Mouse (Mus musculus) heart, adult 9 months (tissue): ENCODE data around the gene Ints3.

Experiments used
- DNase-seq, 2 experiments: peaks; one replicate each; pipeline ENCODE4 v3.0.0; 2022; ENCODE audit warnings: low spot score in 2 of 2

Ints3 gene

DNA sequence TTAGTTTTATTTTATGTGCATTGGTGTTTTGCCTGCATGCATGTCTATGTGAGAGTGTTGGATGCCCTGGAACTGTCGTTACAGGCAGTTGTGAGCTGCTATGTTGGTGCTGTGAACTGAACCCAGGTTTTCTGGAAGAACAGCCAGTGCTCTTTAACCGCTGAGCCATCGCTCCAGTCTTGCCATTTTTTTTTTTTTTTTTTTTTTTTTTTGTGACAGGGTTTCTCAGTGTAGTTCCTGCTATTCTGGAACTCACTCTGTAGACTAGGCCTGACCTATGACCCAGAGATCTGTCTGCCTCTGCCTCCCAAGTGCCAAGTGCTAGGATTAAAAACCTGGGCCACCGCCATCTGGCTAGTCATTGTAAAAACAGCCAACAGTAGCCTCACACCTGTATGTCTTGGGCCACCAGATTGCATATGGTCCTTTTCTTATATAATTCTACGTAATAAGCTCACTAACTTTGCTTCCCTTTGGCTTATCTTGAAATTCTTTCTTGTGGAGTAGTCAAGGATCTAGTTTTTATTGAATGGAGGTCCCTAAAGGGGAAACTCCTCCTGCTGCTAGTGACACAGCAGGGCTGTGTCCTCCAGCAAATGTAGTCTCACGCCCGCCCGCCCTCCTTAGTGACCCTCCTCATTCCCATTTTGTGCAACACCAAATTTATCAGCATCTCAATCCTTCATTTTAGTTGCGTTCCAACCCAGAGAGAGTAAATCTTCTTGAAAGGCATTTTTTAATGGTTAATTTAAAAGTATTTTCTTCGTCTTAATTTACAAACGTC is 12.2 kb upstream of the Ints3 start:
- no peak for DNase-seq

GRCm38 (mm10) chr3:90443977-90444376 is 10.6 kb upstream of the Ints3 start:
- no peak for DNase-seq

- DNase-seq, result no peak
Observed at GRCm38 (mm10) chr3:90440756-90441155, 7.3 kb upstream of the Ints3 start.

DNA sequence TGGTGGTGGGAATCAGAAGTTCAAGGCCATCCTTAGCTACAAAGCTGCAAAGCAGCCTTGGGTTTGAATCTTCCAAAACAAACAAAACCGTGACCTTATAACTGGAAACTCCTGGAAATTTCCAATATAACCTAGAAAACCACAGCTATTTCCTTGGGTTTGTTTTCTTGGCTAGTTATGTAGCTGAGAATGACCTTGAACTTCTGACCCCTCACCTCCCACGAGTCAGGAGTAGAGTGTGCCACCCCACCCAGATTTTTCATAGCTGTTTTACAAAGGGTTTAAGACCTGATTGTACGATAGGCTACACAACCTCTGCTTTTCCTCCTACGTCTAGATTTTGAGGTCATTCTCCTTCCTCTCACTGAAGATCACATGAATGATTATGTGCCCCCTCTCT is 3.7 kb upstream of the Ints3 start:
- no peak for DNase-seq

DNA sequence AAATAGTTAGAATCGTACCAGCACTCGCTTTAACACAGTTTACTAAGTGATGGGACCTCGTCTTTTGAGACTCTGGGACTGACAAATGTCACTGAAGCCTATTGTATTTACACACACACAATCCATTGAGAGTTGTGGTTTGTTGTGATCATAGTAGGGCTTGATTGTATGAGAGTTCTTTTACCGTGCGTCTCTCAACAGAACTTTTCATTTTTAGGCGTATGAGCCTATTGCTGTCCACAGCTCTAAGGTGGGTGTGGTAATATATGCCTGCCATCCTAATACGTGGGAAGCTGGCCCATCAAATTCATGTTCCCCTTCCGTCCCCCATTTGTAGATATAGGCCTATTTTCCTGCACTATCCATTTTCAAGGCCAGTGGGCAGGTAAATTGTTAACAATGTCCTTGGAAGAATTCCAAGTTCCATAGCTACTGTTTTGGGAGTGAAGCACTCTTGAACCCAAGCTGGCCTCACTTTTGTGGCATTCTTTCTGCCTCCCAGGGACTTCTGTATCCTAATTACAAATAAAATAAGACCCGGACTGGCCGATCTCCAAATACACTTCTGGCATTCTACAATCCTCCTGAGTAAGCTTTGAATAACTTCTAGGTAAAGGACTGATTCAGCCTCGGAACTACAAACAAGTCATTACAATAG is 780 bp upstream of the Ints3 start:
- DNase-seq, result no peak

GRCm38 (mm10) chr3:90432811-90433219 is 607 bp downstream of the Ints3 start:
- no peak for DNase-seq

DNA sequence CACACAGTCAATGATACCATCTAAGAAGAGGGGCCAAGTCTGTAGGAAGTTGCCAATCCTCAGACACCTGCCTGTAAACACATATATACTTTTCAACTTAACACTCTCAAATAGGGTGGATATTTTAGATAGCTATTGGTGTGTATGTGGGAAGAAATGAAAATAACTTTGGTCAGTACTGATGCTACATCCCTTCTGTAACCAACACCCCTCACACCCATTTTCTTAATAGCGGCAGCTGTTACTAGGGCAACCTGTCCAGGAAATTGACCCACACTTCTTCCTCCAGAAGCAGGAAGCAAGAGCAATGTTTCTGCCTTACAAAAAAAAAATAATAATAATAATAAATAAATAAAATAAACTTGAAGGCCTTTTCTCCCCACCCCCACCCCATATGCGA is 1.1 kb downstream of the Ints3 start:
- no peak for DNase-seq

- DNase-seq, result no peak
Observed at GRCm38 (mm10) chr3:90429576-90429975, 3.8 kb downstream of the Ints3 start.

GRCm38 (mm10) chr3:90428186-90428585 is 5.2 kb downstream of the Ints3 start:
- no peak for DNase-seq

- DNase-seq, result no peak
Observed at GRCm38 (mm10) chr3:90427574-90427973, 5.8 kb downstream of the Ints3 start.

GRCm38 (mm10) chr3:90425499-90425898 is 7.9 kb downstream of the Ints3 start:
- no peak for DNase-seq

DNA sequence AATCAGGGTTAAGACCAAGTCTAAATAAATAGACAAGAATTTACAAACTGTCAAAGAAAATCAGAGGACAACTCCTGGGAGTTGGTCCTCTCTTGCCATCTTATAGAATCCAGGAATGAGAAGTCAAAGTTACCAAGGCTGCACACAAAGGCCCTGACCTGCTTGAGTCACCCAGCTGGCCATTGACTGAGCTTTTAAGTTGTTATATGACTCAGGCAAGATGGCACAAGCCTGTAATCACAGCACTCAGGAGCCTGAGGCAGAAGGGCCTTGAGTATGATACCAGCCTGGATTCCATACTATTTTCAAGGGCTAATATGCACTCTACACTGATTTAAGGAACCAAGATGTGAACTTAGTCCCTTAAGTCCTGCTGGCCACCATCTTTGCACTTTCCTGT is 9.9 kb downstream of the Ints3 start:
- DNase-seq, result no peak

GRCm38 (mm10) chr3:90420696-90421095 is 12.7 kb downstream of the Ints3 start:
- no peak for DNase-seq

- no peak for DNase-seq
Observed at GRCm38 (mm10) chr3:90413011-90413396, 20.4 kb downstream of the Ints3 start.

GRCm38 (mm10) chr3:90412312-90413010 is 21.0 kb downstream of the Ints3 start:
- peak; percentile 58 to 71 for DNase-seq

- no peak for DNase-seq
Observed at GRCm38 (mm10) chr3:90408721-90409120, 24.7 kb downstream of the Ints3 start.

DNA sequence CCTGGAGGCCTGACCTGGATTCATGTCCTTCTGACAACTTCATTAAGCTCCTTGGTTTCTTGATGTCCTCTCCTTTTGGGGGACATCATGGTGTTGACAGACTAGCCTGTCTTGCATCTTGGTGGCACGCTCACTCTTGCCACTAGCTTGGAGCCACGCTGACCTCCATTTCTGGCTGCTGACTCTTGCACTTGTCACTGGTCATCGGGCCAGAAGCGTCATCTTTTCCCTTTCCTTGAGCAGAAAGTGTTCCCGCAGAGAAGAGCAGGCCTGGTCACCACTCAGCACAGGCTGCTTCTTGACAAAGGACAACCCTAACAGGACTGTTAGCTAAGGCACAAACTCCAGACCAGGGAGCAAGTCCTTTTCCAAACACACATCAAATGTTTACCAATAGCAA is 27.0 kb downstream of the Ints3 start:
- no peak for DNase-seq

- no peak for DNase-seq
Observed at GRCm38 (mm10) chr3:90404609-90405008, 28.8 kb downstream of the Ints3 start.

GRCm38 (mm10) chr3:90404121-90404520 is 29.3 kb downstream of the Ints3 start:
- DNase-seq, result no peak

- no peak for DNase-seq
Observed at GRCm38 (mm10) chr3:90400993-90401392, 32.4 kb downstream of the Ints3 start.

GRCm38 (mm10) chr3:90395629-90396028 is 37.8 kb downstream of the Ints3 start:
- DNase-seq, result no peak

DNA sequence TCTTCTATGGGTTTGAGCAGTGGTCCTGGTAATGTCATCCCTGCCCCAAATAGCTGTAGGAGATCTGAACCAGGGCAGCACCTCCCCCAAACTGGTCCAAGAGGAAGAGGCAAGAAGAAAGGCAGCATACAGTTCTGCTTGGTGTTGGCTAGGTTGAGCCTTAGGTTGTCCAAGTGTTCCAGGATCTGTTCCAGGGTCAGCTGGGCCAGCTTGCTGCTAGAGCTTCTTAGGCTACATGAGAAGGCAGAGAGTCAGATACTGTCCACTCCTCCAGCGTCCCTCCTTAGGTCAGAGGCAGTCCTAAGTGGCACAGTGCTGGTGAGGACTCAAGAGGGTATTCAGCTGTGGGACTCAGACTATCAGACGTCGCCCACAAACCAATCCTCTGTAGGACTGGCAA is 40.8 kb downstream of the Ints3 start:
- no peak for DNase-seq

DNA sequence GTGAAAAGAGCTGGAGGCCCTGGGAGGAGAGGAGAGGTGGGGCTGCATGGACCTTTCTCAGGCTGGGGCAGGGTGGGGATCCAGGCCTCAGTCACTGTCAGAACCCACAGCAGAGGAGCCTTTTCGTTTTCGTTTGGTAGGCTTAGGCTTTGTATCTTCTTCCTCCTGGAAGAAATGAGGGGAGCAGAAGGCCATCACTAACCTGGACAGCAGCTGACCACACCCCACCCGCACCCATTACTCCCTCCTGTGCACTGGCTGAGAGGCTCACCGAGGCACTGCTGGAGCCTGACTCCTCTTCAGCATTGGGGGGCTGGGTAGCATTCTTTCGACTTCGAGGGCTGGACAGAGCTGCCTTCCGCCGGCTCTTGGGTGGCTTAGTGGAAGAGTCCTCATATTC is 41.5 kb downstream of the Ints3 start:
- DNase-seq, result no peak
